Mouse (Mus musculus) hindbrain, embryonic 10.5 days (tissue): ENCODE measurements around the gene Cenpo. TPM values are rescaled to one million over a fixed set of nuclear protein-coding genes. Genes with fewer than 3 reads are reported as not detected.
"Not testable (repeated sequence)": the region's sequence is repeated elsewhere in the genome, so short reads cannot be mapped to it uniquely, and the experiment has no call there.

Source experiments
- DNase-seq: peaks from one replicate; pipeline ENCODE4 v3.0.0-alpha.2; 2017; ENCODE audit warnings: low spot score
- H3K27ac ChIP-seq: fragments of 300-500 bp; sonication (generic); 2 replicates; pipeline ENCODE4 v1.5.1; 2016; ENCODE audit warnings: mild to moderate bottlenecking, moderate library complexity
- H3K27me3 ChIP-seq: fragments of 300-500 bp; sonication (generic); 2 replicates; pipeline ENCODE4 v1.6.1; 2016; ENCODE audit warnings: mild to moderate bottlenecking; ENCODE audit not compliant: poor library complexity, insufficient read depth, severe bottlenecking
- H3K36me3 ChIP-seq: fragments of 300-500 bp; sonication (generic); 2 replicates; pipeline ENCODE4 v1.6.1; 2016; ENCODE audit warnings: mild to moderate bottlenecking, moderate library complexity
- H3K4me1 ChIP-seq: fragments of 300-500 bp; sonication (generic); replicated peaks from 2 replicates; pipeline ENCODE4 v1.6.1; 2016; ENCODE audit warnings: mild to moderate bottlenecking
- H3K4me3 ChIP-seq: fragments of 300-500 bp; sonication (generic); 2 replicates; pipeline ENCODE4 v1.5.1; 2016; ENCODE audit warnings: mild to moderate bottlenecking, moderate library complexity
- H3K9me3 ChIP-seq: fragments of 300-500 bp; sonication (generic); 2 replicates; pipeline ENCODE4 v1.6.1; 2016; ENCODE audit warnings: mild to moderate bottlenecking, moderate library complexity
- WGBS: fragments of 180-500 bp; shearing (Covaris S2); methylation state at CpG from one replicate; pipeline ENCODE4 v1.1.7; 2016; 5-methylcytosine and 5-hydroxymethylcytosine counted together
- polyA plus RNA-seq: library from polyadenylated mRNA; unstranded; fragments of >200 nt; fragmentation: Nextera tagmentation; extraction: Ambion mirVana; gene quantifications from 2 replicates; pipeline ENCODE4 v1.2.1, GENCODE M21; 2016

Gene Cenpo
- 19.6 and 21.2 TPM in 2 replicates for polyA plus RNA-seq

DNA sequence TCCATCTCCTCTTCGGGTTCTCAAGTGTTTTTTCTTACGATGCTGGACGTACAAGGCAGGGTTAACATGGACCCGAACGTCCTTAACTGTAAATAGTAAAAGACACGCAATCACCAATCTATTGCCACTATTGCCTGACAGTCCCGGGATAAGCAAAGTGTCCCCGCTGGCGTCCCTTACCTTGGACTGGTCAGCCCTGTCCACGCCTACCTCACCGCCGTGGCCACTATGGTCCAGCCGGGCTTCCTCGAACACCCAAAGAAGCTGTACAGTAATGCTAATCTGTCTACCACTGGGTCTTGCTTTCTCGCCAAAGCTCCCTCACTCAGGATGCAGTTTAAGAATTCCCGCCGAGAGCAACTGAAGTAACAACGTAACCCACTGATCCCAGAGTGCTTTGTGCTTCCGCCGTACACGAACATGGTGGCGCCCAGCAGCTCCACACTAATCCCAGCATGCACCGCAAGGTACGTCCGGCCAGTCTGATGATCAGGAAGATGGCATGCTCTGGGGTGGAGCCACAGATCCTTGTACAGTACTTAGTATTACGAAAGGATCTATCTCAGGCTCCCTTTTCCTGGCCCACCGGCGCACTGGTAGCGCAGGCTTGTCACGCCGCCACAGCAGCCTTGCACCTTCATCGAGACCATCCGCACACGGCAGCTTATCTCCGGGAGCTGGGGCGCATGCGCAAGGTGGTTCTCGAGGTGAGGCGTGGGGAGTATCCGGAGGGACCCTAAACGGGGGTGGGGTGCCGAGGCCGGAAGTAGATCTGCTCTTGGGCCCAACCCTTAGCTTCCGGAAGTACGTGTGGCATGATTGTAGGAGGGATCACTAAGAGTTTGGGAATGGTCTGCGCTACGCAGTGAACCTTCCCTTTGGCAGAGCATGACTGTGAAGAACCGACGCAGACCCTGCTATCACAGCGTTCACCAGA is at the start of gene Cenpo, which contains the start of gene Ptrhd1:
Gene Cenpo (minus strand): TSS at position 723 of the 937 bp plus-strand sequence.
Gene Ptrhd1 (plus strand): TSS at position 456 of the 937 bp plus-strand sequence.
- under 1% methylated on average over 50 of the region's 50 CpGs for WGBS
- DNase-seq: peak; percentile 97

DNA sequence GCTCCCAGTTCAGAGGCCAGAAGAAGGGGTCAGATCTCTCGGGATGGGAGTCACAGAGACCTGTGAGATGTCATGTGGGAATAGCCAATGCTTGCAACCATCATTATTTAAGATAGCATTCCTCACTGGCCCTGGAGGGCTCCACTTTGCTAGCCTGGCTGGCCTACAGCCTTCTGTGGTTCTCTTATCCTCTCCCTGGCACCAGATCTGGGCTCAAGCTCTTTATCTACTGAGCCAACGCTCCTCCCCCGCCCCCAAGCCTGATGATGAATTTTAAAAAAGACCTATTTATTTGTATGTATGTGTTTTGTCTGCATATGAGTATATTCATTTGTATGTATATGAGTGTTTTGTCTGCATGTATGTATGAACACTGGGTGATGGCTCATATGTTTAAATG is 45.8 kb upstream of the Cenpo start:
- WGBS: 94% methylated on average over 3 of the region's 3 CpGs
- no peaks in the 10 kb centered on the region for H3K9me3 ChIP-seq
- DNase-seq: no peak
- H3K4me3 ChIP-seq: no peak overlapping the region
- peaks cover 3% of the 10 kb centered on the region for H3K36me3 ChIP-seq
- H3K27ac ChIP-seq: no peak overlapping the region
- no peaks in the 10 kb centered on the region for H3K4me1 ChIP-seq
- no peaks in the 10 kb centered on the region for H3K27me3 ChIP-seq

More for the DNA sequence above, at the start of gene Cenpo, which contains the start of gene Ptrhd1:
- Histone ChIP-seq H3K27ac (peak within 1 kb of the TSS; percentile 97), H3K4me3 (peak within 1 kb of the TSS; percentile 80), H3K9me3 (no peaks in the 10 kb centered on the region), H3K27me3 (no peaks in the 10 kb centered on the region), H3K4me1 (peaks cover 12% of the 10 kb centered on the region), H3K36me3 (peaks cover 47% of the 10 kb centered on the region)

DNA sequence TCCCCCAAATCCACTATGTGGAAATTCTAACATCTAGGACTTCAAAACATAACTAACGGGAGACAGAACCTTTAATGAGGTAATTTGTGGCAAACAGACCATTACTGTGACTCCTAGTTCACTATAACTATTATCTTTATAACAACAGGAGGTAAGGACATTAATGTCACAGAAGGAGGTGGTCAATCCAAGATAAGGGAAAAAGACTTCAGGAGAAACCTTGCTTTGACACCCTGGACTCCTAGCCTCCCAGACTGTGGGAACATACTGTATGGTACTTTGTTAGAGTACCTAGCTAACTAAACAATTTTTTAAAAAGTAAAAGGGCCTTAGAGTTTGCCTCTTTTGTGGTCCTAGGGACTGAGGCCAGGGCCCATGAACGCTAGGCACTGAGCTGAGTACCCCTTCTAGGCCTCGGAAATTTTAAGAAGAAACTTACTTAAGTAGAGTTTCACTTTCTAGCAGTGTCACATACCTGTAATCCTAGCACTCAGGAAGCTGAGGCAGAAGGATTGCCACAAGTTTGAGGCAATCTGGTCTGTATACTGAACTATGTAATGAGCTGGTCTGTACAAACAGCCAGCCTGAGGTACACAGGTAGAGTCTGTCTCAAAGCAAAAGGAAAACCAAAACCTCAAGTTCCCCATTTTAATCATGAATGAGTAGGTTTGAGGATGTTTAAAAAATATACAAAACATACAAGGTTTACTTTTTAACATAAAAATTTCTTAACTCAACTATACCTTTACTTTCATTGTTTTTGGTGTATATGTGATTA is 45.1 kb upstream of the Cenpo start:
- no peak for DNase-seq
- H3K27me3 ChIP-seq: no peaks in the 10 kb centered on the region
- no peaks in the 10 kb centered on the region for H3K9me3 ChIP-seq
- no peak overlapping the region for H3K27ac ChIP-seq
- H3K36me3 ChIP-seq: peaks cover 10% of the 10 kb centered on the region
- H3K4me1 ChIP-seq: no peaks in the 10 kb centered on the region
- H3K4me3 ChIP-seq: no peak overlapping the region
- 91% methylated on average over 3 of the region's 3 CpGs for WGBS

DNA sequence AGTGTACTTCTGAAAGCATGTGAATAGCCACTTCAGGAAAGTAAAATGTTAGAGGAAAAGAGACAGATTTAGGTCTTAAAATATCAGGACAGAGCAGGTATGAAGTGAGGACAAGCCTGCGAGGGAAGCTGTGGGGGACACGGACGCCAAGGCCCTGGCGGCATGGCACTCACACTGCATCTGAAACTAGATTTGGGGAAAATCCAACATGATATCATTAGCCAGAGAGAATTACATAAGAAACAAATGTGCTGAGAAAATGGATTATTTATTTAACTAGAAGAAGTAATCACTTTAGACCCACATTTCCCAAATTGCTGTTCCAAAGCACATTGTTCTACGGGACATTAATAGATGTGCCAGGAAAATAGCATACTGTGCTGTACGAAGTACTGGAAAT is 37.0 kb upstream of the Cenpo start:
- WGBS: 93% methylated on average over 6 of the region's 6 CpGs
- DNase-seq: no peak
- H3K36me3 ChIP-seq: peaks cover 28% of the 10 kb centered on the region

DNA sequence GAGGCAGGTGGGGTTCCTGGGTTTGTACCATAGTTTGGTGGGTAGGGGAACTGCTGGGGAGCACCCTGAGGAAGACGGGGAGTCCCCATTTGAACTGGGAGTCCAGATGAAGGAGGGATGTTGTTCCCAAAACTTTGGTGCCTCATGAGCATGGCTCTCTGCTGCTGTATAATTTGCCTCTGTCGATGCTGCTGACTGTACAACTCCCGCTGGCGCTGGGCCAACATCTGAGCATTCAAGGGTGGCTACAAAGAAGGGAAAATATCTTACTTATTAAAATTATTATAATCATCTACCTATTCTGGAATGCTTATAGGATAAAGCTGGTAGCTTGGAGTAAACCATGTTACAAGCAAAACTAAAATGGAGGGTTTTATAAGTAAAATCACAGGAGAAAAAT is 33.7 kb upstream of the Cenpo start:
- WGBS: 94% methylated on average over 4 of the region's 4 CpGs
- no peak overlapping the region for H3K27ac ChIP-seq
- H3K4me1 ChIP-seq: no peaks in the 10 kb centered on the region
- no peaks in the 10 kb centered on the region for H3K9me3 ChIP-seq
- peaks cover 20% of the 10 kb centered on the region for H3K36me3 ChIP-seq
- no peak overlapping the region for H3K4me3 ChIP-seq
- no peaks in the 10 kb centered on the region for H3K27me3 ChIP-seq
- DNase-seq: no peak

More for the DNA sequence above, 37.0 kb upstream of the Cenpo start:
- H3K27me3 ChIP-seq: no peaks in the 10 kb centered on the region
- no peaks in the 10 kb centered on the region for H3K9me3 ChIP-seq
- no peak overlapping the region for H3K27ac ChIP-seq
- no peak overlapping the region for H3K4me3 ChIP-seq
- no peaks in the 10 kb centered on the region for H3K4me1 ChIP-seq

DNA sequence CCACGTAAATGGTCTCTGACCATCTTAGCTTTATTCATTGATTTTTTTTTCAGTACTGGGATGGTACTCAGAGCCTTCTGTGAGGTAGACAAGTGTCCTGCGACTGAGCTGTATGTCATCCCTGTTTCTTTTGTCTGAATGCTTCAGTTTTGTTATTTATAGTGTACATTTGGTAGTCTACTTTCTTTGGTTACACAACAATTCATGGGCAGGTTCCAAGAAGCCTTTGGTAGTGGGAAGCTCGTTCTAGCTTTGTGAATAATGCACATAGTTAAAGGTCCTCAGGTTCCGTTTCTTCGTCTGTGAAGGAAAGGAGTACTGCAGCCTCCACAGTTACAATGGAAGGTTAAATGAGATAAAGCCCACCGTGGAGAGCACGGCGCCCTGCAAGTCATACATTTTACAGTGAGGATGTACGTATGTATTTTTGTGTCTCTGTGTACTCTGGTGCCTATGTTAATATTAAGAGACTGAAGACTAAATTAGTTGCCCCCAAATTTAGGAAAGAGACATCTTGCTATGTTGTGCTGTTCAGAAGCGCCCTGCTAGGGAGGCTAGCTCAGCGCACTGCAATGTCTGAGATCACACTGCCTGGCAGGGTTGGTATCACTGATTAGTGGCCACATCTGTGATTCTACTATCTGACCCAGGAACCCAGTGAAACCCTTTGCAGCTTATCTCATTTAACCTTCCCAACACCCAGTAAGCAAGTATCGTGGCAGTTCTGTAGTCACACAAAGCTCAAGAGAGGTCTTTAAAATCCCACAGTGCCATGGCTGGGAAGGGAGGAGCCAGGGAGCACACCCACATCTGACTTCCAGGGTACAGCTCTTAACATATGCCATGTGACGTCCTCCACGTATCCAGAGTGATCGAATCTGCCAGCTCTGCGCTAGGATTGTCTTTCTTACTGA is 18.9 kb upstream of the Cenpo start:
- 89% methylated on average over 16 of the region's 16 CpGs for WGBS
- H3K27me3 ChIP-seq: no peaks in the 10 kb centered on the region
- no peak overlapping the region for H3K4me3 ChIP-seq
- no peak overlapping the region for H3K27ac ChIP-seq
- no peaks in the 10 kb centered on the region for H3K9me3 ChIP-seq
- H3K4me1 ChIP-seq: peaks cover 3% of the 10 kb centered on the region; the same call in 1 of the 2 replicates
- H3K36me3 ChIP-seq: peaks cover 13% of the 10 kb centered on the region
- DNase-seq: no peak

DNA sequence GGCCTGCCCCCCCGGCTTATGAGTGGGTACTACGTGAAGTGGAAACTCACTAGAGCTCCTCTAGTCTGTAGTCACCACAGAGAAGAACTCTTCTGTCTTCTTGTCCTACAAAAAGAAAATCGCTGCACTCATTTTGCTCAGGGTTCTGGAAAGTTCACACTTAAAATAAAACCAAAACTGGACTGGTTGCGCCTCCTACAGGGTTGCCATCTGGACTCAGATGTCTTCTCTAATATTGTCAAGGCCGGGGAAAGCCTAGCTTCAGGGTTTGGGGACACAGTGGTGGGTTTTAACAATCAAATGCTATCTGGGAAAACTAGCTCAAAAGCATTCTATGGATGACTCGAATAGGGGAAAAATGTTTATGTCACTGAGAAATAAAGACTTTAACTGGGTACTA is 15.7 kb upstream of the Cenpo start:
- Histone ChIP-seq H3K36me3 (peaks cover 13% of the 10 kb centered on the region), H3K4me3 (no peak overlapping the region), H3K4me1 (peaks cover 3% of the 10 kb centered on the region; the same call in 1 of the 2 replicates), H3K27ac (no peak overlapping the region), H3K27me3 (no peaks in the 10 kb centered on the region), H3K9me3 (no peaks in the 10 kb centered on the region)
- no peak for DNase-seq
- WGBS: 92% methylated on average over 6 of the region's 6 CpGs

DNA sequence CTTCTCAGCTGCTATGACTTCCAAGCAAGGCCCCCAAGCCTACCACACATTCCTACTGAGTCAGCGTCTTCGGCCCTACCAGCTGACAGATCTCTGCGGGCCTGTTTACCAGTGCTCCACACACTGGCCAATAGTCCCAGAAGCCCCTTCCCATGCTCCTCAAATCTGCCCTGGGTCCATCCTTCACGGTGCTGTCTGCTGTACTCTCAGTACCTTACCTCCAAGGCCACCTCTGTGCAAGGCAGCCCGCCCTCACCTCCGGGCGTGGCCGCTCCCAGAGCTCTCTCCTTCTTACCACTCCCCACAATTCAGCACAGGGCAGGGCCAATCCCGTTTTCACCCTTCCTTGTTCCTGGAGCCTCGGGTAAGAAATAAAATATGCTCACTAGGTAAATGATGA is 11.6 kb upstream of the Cenpo start:
- Histone ChIP-seq H3K4me3 (no peak overlapping the region), H3K27me3 (no peaks in the 10 kb centered on the region), H3K9me3 (no peaks in the 10 kb centered on the region), H3K27ac (no peak overlapping the region), H3K36me3 (no peaks in the 10 kb centered on the region), H3K4me1 (peaks cover 3% of the 10 kb centered on the region; the same call in 1 of the 2 replicates)
- 82% methylated on average over 10 of the region's 10 CpGs for WGBS
- no peak for DNase-seq

DNA sequence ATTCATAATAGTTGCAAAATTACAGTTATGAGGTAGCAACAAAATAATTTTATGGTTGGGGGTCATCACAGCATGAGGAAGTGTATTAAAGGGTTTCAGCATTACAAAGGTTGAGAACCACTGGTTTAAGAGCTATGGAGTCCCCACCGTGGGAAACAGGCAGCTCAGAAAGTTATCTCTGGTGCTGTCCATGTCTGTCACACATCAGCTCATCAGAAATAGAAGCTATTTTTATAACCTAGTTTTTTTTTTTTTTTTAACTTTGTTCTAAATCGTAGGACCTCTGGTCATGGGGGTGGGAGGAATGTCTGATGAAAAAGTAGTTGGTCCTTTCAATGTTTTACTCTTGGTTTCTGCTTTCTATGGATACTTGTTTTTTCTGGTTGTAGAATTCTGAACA is 9.7 kb upstream of the Cenpo start:
- H3K36me3 ChIP-seq: peaks cover 3% of the 10 kb centered on the region; the same call in 1 of the 2 replicates

DNA sequence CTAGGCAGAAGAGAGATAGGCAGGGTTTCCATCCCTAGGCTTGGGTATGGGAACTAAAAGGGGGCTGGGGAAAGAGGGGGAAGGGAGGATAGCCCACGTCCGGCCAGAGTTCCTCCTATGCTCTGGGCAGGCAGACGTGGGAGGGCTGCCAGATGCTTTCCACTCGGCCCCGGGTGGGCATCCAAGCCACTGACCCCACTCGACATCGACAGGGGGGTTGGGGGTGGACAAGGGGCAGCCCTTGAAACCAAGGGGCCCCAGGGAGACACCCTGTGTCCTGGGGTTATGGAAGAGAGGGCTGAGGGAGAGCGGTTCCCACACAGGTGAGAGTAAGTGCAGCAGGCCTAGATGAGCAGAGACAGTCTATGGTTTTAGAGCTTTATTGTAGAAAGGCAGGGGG is 6.2 kb upstream of the Cenpo start:
- H3K4me3 ChIP-seq, H3K27ac ChIP-seq, H3K9me3 ChIP-seq, H3K27me3 ChIP-seq, DNase-seq, H3K4me1 ChIP-seq: not testable (repeated sequence)
- H3K36me3 ChIP-seq: peaks cover 27% of the 10 kb centered on the region
- WGBS: 76% methylated on average over 8 of the region's 8 CpGs

More for the DNA sequence above, 9.7 kb upstream of the Cenpo start:
- H3K9me3 ChIP-seq: no peaks in the 10 kb centered on the region
- 87% methylated on average over 2 of the region's 2 CpGs for WGBS
- H3K27ac ChIP-seq: no peak overlapping the region
- H3K4me3 ChIP-seq: no peak overlapping the region
- H3K27me3 ChIP-seq: no peaks in the 10 kb centered on the region
- peaks cover 4% of the 10 kb centered on the region for H3K4me1 ChIP-seq
- no peak for DNase-seq

DNA sequence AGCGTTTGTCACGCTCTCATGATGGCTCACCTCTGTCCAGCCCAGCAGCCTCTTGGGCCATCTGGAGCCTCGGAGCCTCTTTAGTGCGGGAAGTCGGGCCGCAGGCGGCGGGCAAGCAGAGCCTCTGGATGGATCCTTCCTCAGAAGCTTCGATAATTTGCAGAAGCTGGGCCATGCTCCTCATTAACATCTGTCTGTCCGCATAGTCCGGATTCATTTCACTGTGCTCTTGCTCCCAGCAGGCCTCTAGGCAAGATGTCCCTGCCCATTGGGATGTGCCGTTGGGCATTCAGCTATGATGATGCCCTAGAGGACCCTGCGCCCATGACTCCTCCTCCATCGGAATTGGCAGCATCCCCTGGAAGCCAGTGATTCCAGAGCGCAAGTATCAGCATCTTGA is 3.4 kb upstream of the Cenpo start:
- Histone ChIP-seq H3K27ac (no peak overlapping the region), H3K4me3 (no peak overlapping the region), H3K36me3 (peaks cover 27% of the 10 kb centered on the region), H3K9me3 (no peaks in the 10 kb centered on the region), H3K27me3 (no peaks in the 10 kb centered on the region), H3K4me1 (peaks cover 13% of the 10 kb centered on the region)
- no peak for DNase-seq
- 95% methylated on average over 15 of the region's 15 CpGs for WGBS

DNA sequence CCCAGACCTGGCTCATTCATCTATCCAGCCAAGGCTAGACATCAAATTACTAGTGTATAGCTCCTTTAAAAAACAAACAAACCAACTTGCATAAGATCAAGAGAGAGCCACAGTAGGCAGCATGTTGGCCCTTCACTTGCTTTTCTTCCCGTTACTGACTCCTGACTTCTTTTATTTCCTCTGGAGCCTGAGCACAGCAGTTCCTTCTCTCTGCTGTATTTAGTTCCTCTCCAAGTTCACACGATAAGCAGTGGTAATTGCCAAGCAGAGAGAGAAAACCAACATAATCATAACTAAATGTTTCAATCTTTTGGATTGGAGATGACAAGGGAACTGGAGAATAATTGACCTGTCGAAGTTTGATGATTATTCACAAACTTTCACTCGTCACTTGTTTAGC is 1.3 kb downstream of the Cenpo start:
- Histone ChIP-seq H3K4me1 (peaks cover 12% of the 10 kb centered on the region), H3K36me3 (peaks cover 49% of the 10 kb centered on the region), H3K27me3 (no peaks in the 10 kb centered on the region), H3K9me3 (no peaks in the 10 kb centered on the region), H3K27ac (no peak overlapping the region), H3K4me3 (peak overlapping the region; percentile 80)
- 64% methylated on average over 4 of the region's 4 CpGs for WGBS
- DNase-seq: no peak
